Mouse (Mus musculus) lung, postnatal 14 days (tissue): ENCODE measurements around the gene Anapc15-ps.
A peak's percentile ranks its signal among the peaks of the same experiment; 100 is the strongest.

Source experiments
- DNase-seq: peaks from one replicate; pipeline ENCODE4 v3.0.0; 2021

The Anapc15-ps gene

DNA sequence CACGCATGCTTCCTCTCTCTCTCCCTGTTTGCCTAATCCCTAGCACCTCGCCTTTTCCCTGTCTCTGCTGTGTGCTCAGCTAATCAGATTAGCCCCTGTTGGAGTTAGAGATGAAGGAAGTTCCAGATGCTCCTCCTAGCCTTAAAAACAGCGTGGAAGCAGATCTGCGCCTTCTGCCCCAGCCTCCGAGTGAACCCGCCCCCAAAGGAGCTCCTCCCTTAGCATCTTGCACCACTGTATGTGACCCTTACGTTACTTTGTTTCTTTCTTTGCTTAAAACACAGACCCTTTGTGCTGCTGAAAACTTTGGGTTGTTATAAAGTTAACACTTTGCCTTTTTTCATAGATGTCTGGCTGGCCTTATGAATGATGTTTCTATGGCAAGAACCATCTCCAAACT, 15.8 kb upstream of the Anapc15-ps start:
- DNase-seq, result no peak

DNA sequence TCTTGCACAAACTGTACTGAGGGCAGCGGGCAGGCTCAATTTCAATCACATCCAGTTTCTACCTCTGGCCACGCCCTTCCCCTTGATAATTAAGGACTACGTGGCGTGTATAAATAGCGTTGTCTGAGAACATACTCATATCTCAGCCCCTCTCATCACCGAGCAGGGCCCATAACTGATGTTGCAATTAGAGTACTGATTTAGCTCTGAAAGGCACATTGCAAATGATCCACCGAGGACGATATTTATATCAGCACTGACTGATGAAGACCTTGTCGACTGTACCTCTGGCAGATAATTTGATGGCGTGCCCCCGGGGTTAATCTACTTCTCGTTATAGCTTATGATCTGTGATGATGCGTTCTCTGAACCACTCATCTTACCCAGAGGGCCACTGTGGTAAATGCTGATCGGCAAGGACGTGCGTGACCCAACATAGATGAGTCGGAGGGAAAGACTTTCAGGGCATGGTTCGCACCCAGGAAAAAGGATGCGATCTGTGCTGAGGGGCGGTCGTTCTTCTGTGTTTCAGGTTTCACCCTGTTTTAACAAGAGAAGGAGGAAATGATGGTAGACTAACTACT, 14.4 kb upstream of the Anapc15-ps start:
- no peak for DNase-seq

DNA sequence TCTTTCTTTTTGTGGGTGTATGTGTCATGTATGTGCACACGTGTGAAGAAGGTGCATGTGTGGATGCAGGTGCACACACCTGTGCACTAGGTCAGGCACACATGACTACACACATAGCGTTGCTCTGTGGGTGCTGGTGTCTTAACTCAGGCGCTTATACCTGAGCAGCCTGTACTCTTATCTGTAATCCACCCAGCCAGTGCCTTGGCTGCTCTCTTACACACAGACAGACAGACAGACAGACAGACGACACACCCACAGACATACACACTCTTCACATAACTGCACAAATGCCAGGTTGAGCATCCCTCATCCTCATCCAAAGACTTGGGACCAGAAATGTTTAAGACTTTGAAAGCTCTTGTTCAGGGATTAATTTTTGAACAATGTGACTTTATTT, 12.8 kb upstream of the Anapc15-ps start:
- no peak for DNase-seq

DNA sequence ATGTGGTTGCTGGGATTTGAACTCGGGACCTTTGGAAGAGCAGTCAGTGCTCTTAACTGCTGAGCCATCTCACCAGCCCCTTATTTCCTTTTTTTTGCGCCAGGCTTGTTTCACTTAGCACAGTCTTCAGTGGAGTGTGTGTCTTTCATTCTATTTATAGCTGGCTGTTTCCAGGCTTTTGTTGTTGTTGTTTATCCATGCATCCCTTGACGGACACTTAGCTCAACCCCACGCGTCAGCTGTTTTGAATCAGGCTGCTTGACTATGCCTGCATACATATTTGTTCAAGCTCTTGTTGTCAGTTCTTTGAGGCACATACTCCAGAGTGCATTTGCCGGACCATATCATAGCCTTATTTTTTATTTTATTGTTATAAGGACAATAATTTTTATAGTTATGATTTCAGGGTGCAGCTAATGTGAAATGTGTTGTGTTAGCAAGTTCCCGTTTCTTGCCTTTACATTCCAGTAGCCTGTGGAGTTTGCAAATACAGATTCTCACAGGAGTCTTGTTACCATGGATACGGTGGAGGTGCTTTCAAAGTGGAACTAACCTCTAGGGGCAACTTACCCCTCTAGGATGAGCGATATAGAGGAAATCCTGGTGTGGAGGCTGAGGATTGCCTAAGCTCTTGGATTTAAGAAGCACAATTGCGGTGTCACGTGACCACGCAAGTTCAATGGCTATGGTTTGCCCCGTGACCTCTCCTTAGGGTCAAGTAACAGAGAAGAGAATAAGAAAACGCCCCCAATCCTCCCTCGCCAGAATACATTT, 11.7 kb upstream of the Anapc15-ps start:
- no peak for DNase-seq

DNA sequence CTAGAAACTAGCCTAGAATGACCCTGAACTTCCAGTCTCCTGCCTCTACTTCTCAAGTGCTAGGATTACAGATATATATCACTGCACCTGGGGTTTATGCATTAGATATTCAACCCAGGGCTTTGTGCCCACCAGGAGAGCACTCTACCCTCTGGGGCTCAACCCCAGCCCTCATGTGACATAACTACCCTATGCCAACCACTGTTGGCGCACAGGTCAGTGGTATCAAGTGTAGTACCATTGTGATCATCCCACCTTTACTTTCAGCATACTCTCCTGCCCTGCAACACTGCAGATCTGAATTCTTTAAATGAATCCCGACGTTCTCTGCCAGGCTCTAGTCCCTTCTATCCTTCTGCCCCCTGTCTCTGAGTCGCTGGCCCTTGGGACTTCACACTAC, 11.0 kb upstream of the Anapc15-ps start:
- DNase-seq, result no peak

DNA sequence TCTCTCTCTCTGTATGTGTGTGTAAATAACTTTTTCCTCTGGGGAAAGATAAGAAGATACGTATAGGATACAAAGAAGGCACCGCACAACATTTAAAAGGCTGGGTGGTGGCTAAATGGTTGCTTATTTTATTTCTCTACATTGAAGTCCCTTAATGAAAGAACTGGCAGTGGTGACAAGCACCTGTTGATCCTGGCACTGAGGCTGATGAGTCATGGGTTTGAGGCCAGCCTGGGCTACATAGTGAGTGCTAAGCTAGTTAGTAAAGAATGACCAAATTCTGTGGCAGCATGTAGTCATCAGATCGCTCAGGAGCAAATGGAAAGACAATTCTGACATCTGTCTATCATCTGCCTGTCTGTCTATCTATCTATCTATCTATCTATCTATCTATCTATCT, 10.5 kb upstream of the Anapc15-ps start:
- no peak for DNase-seq

DNA sequence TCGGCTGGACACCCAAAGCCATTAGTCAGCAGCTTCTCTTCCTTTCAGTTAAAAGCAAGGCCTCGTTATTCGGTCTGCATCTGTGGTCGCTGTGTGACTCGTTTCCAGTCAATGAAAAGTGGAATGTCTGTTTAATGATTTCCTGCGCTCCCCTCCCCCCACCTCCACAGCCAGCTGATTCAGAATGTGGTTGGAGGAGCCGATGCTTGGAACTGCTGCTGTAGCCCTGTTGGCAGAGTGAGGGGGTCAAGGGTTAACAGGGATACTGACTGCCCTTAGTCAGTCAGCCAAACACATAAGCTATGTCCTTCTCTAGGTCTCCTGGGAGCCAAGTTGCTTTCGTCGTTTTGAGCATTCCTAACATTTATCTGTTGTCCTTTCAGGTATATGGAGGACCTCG, 9.7 kb upstream of the Anapc15-ps start:
- DNase-seq, result no peak

DNA sequence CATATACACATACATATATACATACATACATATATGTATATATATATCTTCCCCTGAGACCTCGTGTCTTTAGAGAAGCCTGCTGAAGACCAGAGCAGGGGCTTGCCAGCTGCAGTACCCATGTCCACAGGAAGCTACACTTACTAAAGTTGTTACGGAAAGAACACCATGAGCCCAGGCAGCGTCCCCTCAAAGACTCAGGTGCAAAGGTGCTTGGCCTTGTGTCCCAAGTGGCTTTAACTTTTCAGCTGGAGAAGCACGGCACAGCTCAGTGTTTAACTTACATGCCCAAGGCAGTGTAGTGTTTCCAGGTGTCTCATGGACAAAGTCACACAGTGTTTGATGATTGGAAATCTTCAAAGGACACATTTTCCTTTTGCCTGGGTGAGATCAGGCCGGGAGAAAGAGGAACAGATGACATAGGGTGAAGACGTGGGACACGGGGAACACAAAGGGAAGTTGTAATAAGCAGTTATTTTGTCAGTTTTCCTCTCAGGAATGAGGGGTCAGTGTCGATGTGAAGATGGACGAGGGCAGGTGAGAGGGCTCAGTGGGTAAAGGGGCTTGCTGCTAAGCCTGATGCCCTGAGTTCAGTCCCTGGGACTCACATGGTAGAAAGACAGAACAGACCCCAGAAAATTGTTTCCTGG, 9.0 kb upstream of the Anapc15-ps start:
- DNase-seq, result no peak

DNA sequence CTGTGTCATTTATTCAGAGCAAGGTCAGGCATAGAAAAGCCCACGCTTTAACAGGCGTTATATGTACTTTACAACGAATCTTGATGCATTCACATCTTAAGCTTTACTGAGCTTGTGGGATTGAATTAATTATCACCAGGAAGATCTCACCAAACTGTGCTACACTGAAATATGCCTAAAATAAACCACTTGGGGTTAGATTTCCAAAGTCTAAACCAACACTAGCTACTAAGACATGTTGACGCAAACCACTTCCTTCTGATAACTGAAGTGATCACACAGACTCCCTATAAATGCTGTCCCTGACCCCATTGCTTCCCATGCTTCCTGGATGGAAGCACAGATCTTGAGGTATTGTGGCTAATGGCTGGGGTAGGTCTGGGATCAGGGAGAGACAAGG, 8.2 kb upstream of the Anapc15-ps start:
- no peak for DNase-seq

DNA sequence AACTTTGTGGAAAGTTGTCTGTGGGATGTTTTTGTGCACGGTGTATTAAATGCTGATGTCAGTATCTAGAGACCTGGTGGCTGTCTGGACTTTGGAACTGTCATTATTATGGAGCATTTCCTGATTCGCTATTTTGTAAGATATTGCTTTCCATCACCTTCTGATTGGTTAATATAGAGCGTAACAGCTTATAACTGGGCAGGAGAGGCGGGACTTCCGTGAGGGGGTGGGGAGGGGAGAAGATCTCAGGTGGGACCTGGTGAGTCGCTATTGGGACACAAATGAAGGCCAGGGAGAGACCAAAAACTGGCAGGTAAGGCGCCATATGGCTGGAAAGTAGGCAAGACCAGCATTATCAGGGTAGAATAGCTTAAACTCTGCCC, 7.8 kb upstream of the Anapc15-ps start:
- DNase-seq, result no peak

DNA sequence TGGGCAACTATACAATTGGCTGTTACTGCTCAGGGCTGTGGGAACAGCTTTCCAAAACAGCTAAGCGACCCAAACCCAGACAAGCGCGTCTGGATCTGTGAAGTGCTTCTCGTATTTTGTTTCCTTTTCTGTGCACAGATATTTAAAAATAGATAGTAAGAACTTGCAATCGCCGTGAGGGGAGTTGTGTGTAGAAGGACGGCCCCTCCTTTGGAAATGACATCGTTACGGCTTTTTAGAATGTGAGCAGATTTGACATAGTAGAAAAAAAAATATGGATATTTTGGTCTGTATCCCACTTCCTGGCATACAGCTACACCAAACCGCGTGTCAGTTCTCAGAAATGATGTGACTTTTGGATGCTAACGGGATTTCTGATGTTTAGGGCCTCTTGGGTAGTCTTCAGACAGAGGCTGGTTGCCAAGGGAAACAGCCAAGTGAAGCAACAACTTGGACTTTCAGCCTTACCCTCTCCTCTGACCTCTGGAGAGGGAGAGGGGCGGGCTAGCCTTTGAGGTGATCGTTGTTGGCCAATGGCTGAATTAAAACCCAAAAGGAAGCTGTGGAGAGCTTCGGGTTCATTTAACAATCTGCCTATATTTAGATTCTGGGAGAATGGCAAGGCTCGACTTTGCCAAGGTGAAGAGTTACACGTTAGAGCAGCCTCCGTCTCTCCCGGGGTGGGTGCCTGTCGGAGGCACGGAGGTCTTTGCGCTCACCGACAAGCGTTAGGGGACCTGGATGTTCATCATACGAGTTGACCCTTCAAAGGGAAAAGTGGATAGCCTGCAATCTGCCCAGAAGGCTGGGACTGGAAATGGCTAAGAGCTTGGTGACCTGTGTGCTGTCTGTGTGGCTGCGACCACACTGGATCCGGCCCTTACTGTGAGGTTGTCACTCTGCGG, 7.2 kb upstream of the Anapc15-ps start:
- DNase-seq, result peak; percentile 45

DNA sequence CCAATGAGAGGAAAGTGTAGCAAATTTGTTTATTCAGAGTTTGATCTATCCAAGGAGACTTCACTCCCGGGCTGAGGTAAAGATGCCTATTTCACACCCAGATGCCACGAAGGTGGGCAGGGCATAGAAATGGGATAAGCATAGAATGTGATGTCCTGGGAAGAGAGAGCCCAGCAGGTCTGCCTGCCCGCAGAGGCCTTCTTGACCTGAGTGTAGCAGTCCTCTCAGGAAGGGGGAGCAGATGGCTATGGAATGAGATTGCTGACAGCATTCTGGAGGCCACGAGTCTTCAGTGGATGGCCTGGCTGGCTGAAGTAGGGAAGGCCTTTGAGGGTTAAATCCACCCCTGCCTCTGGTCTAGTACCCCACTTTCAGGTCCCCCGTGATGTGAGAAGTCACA, 5.9 kb upstream of the Anapc15-ps start:
- no peak for DNase-seq

DNA sequence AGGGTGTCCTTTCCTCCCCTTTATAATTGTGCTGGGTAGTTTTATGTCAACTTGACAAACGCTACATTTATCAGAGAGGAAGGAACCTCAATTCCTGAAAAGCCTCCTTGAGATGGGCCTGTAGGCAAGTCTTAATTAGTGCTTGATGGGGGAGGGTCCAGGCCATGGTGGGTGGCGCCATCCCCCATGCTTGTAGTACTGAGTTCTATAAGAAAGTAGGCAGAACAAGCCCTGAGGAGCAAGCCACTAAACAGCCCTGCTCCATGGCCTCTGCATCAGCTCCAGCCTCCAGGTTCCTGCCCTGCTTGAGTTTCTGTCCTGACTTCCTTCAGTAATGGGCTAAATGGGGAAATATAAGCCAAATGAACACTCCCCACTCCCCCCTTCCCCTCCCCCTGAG, 5.4 kb upstream of the Anapc15-ps start:
- no peak for DNase-seq

DNA sequence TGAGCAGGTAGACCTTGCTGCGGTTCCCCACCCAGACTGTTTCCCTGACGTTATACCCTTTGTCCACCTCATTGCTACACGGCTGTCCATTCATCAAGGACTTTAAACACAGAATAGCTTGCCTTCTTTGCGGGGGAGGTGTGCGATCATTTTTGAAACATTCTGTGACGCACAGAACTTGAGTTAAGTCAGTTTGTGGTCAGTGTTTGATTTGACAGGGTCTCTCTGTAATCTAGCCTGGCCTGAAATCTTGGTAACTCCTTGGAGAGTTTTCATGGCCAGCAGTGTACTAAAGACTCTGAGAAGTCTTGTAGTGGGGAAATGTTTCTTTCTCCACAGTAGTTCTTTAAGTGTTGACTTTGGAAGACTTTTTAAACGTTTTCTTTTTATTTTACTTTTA, 5.0 kb upstream of the Anapc15-ps start:
- no peak for DNase-seq

DNA sequence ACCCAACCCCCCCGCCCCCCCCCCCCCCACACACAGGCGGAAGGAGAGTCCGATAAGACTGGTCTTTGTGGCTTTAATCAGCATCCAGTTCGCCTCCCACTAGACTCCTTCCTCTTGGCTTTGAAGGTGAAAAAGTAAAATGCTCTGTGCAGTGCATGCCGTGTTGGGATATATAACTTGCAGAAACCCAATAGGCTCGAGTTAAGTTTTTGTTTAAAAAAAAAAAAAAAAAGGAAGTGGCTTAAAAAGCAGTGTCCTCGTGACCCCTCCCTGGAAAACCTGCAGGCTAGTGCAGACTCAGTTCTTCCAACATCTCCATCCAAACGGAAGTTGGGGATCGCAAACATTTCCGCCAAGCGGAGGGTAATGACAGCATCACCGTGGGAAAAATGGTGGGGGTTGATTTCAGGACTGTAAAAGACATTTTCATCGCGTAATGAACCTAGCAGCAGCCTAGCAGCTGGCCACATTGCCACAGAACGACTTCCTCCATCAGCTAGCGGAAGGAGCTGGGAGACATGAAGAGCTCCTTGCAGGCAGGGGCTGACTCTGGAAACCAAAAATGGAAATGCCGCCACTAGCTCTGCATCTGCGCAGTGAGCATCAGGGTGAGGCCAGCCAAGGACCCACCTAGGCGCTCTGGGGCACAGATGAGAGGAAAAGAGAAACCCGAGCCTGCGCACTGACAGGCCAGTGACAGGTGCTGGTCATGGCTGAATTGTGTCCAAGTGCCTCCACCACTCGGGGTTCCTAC, 4.3 kb upstream of the Anapc15-ps start:
- peak; percentile 36 for DNase-seq

DNA sequence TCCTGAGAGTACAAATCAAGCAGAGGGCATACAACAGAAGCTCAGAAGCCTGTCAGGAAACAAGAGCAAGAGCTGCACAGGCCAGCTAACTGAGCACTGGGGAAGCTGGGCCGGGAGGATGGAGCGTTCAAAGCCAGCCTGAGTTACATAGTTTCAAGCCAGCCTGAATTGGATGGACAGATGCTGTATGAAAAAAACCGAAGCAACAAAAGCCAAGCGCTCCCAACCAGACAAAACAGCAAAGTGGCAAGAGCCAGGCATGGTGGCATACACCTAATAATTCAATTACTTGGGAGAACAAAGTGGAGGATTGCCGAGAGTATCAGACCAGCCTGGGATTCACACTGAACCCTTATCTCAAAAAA, 3.7 kb upstream of the Anapc15-ps start:
- DNase-seq, result no peak

DNA sequence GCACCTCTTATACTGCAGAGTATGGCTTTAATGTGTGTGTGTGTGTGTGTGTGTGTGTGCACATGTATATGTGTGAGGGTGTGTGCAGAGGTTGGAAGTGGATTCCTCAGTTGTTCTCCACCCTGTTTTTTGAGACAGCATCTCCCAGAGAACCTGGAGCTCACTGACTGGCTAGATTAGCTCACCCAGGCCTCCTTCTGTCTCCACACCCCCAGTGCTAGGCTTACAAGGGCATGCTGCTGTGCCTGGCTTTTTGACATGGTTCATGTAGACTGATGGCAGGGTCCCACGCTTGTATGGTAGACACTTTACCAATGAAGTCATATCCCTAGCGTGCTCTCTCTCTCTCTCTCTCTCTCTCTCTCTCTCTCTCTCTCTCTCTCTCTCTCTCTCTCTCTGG, 3.1 kb upstream of the Anapc15-ps start:
- no peak for DNase-seq

DNA sequence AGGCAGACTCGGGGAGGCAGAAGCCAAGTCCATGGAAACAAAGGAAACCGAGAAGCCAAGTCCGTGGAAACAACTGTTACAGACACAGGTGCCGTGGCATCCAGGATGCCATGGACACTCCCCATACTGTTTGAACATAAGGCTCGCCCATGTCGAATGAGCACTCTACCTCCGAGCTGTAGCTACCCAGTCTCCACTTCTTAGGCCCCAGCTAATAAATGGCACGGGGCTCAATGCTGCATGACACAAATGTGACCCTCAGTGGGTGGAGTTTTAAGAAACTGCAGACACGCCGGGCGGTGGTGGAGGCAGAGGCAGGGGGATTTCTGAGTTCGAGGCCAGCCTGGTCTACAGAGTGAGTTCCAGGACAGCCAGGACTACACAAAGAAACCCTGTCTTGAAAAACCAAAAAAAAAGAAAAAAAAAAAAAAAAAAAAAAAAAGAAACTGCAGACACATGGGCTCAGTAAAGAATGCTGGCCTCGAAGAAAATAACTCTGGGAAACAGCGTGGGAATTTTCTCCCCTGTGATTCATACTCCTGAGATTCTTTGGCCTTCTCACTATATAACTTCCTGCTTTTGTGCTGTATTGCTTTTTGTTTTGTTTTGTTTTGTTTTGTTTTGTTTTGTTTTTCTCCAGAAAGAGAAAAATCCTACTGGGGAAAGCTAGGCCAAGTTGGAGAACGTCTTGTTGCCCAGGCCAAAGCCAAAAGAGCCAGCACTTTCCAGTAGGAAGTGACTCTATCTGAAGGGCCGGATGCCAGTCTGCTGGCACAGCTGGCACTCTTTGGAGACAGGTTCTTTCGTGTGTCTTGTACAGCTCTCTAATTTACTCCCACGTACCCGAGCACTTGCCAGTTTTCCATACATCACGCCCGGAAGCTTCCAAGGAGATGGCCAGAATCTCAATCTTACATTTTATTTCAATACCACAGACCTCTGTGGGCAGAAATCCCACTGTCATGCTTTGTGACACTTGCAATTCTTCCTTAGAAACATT, 2.2 kb downstream of the Anapc15-ps start:
- no peak for DNase-seq

DNA sequence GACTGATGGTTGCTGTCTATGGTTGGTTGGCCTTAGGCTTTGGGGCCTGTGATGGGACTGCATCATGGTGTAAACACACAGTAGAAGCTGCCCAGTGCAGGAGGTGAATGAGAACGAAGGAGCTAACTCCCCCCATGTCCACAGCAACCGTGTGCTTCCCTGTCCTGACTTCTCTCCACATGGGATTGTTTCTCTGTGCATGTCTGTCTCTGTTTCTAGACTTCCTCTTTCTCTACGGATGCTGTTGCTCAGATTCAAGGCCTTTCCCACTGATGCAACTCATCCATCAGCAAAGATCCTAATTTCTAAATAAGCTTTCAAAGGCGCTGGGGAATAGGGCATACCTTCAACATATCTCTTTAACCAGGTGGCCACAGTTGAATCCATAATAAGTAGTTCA, 3.4 kb downstream of the Anapc15-ps start:
- DNase-seq, result no peak

DNA sequence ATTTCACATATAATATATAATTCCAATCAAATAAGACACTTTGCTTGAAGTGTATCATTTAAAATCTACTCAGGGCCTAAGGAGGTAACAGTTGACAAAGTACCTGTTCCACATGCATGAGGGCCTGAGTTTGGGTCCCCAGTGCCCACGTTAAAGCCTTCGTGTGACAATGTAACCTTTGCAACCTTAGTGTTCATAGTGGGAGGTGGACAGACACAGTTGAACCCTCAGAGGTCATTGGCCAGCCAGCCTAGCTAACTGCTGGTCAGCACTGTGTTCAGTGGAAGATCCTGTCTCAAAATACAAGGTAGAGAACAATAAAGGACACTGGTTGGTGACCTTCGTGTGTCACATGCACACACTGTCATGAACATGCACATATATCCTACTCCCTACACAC, 4.2 kb downstream of the Anapc15-ps start:
- no peak for DNase-seq

DNA sequence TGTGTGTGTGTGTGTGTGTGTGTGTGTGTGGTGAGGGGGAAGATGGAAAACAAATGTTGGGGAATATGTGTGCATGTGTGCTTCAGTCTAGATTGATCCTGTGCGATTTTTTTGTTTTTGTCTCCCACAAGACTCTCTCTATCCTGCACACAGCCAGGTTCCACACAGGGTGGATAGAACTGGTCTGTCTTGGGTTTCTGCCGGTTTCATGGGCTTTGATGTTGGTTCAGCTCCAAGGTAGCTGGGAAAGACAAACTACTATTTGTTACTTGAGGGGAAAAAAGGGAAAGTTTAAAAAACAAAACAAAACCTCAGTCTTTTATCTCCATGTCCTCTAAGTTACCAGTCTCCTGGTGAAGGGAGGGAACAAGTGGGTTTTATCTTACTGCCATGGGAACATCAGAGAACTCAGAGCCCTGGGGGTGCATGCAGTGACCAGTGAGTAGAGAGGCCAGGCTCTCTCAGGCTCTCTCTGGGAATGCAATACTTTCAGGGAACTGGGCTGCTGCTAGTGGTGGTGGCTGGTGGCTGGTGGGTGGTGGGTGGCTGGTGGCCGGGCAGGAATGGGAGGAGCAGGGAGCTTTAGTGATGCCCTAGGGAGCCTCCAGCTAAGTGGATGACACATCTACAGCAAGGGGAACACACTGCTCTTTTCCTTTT, 5.8 kb downstream of the Anapc15-ps start:
- no peak for DNase-seq
